Mouse (Mus musculus): Measurements from ENCODE around the gene Zfp768. TPM values are rescaled to one million over a fixed set of nuclear protein-coding genes. Genes with fewer than 3 reads are reported as not detected.

The Zfp768 gene
- total and polyA plus RNA-seq, 2 experiments from 2014 or later: 14.9 to 56.3 TPM

DNA sequence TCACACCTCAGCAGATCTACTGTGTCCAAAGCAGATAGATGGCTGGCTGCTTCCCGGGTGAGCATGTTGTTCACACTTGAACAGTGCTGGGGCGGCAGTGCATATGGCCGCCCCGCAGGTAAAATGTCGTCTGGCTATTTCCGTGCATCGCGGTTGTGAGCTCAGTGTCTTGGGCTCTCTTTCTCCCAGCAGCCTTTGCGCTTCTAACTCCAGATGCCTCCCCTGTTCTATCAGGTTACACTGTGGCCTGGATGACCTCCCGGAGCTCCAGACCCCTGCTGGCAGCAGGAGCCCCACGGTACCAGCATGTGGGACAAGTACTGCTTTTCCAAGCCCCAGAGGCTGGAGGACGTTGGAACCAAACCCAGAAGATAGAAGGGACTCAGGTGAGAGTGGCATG lies 35.4 kb downstream of the Zfp768 start:
- no peaks in the 10 kb centered on the region for H3K4me1 ChIP-seq (ENCODE audit: insufficient read depth, low read length)
- no peak overlapping the region for H3K4me3 ChIP-seq (ENCODE audit: low read depth, low read length)
- no peak overlapping the region for H3K27ac ChIP-seq (ENCODE audit: low read depth, low read length)
- H3K27me3 ChIP-seq (ENCODE audit: insufficient read depth, low read length): 0 out of 2 replicates have a peak, but pooled peaks cover 3% of the 10 kb centered on the region
- H3K9me3 ChIP-seq (ENCODE audit: low read length): no peaks in the 10 kb centered on the region
- ATAC-seq (ENCODE audit: low FRiP score) (no peak), DNase-seq (ENCODE audit: low spot score) (no peak)
- no peak overlapping the region for H3K4me2 ChIP-seq (ENCODE audit: low read depth, low read length, poor library complexity, severe bottlenecking)
- TF ChIP-seq CTCF (IDR thresholded peaks at IDR 0.05): no peak
- 74% methylated on average over 12 of the region's 12 CpGs for WGBS
- H3K36me3 ChIP-seq (ENCODE audit: insufficient read depth, low read length): no peaks in the 10 kb centered on the region
- H3K9ac ChIP-seq (replicated peaks; ENCODE audit: low read length, poor library complexity, severe bottlenecking): no peak overlapping the region

DNA sequence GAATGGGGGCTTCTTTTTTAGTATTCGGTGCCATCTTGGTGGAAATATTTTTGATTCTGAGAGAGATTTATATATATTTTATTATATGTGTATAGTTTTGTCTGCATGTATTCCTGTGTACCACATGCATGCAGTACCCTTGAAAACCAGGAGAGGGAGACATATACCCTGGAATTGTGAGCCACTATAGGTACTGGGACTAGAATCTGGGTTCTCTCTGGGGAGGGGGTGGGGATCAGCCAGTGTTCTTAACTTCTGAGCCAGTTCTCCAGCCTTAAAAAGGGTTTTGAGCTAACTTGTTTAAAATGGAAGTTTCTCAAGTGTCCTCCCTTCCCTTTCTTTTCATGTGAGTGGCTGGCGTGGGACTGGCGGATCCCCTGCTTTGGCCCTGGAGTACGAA lies 36.5 kb downstream of the Zfp768 start:
- ATAC-seq (ENCODE audit: low FRiP score) (no peak), DNase-seq (ENCODE audit: low spot score) (peak; percentile 78)
- WGBS: 55% methylated on average over 4 of the region's 4 CpGs
- Histone ChIP-seq H3K9me3 (ENCODE audit: low read length) (no peaks in the 10 kb centered on the region), H3K27ac (ENCODE audit: low read depth, low read length) (no peak overlapping the region), H3K9ac (replicated peaks; ENCODE audit: low read length, poor library complexity, severe bottlenecking) (no peak overlapping the region), H3K27me3 (ENCODE audit: insufficient read depth, low read length) (no peaks in the 10 kb centered on the region), H3K36me3 (ENCODE audit: insufficient read depth, low read length) (no peaks in the 10 kb centered on the region), H3K4me3 (ENCODE audit: low read depth, low read length) (no peak overlapping the region), H3K4me2 (ENCODE audit: low read depth, low read length, poor library complexity, severe bottlenecking) (no peak overlapping the region), H3K4me1 (ENCODE audit: insufficient read depth, low read length) (no peaks in the 10 kb centered on the region)
- TF ChIP-seq CTCF (IDR thresholded peaks at IDR 0.05): peak; percentile 83

DNA sequence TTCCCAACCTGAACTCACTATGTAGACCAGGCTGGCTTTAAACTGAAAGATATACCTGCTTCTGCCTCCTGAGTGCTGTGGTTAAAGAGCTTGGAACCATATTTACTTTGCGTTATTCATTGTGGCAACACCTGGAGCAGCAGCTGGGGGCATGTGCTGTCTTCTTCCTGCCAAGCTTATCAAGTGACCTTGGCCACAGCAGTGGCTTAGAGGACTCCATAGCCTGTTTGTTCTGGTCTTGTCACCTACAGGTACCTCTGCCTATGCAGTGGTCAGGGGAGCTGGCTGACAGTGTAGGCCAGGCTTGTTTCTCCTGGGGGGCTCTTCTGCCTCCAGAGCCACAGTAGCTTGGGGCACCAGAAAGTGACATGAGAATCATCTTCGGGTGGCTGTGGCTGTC lies 37.0 kb downstream of the Zfp768 start:
- DNase-seq (ENCODE audit: low spot score) (no peak), ATAC-seq (ENCODE audit: low FRiP score) (no peak)
- Histone ChIP-seq H3K27ac (ENCODE audit: low read depth, low read length) (no peak overlapping the region), H3K4me1 (ENCODE audit: insufficient read depth, low read length) (no peaks in the 10 kb centered on the region), H3K27me3 (ENCODE audit: insufficient read depth, low read length) (no peaks in the 10 kb centered on the region), H3K9ac (replicated peaks; ENCODE audit: low read length, poor library complexity, severe bottlenecking) (no peak overlapping the region), H3K4me3 (ENCODE audit: low read depth, low read length) (no peak overlapping the region), H3K9me3 (ENCODE audit: low read length) (no peaks in the 10 kb centered on the region), H3K36me3 (ENCODE audit: insufficient read depth, low read length) (no peaks in the 10 kb centered on the region), H3K4me2 (ENCODE audit: low read depth, low read length, poor library complexity, severe bottlenecking) (no peak overlapping the region)
- no peak for TF ChIP-seq CTCF (IDR thresholded peaks at IDR 0.05)
- WGBS: 80% methylated on average over 2 of the region's 2 CpGs

DNA sequence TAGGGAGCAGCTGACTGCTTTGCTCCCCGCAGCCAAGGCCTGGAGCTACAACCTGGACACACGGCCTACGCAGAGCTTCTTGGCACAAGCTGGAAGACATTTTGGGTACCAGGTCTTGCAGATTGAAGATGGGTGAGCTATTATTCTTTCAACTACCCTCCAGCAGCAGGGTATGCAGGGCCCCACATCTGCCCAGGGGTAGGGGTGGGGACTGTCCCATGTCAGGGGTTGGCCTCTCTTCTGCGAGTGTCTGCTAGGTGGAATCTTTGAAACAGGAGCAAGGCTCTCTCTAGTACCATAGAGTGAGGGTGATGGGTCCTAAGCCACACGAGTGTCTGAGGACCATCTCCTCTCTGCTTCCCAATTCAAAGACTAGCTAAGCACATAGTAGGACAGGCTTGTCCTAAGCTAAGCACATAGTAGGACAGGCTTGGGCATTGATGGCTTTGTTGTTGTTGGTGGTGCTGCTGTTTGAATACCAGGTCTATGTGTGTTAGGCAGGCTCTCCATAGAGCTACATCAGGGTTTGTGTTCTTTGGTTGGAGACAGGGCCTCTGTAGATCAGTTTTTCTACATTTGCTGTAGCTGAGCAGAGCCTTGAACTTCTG lies 47.7 kb downstream of the Zfp768 start:
- TF ChIP-seq CTCF (IDR thresholded peaks at IDR 0.05): no peak
- 89% methylated on average over 4 of the region's 5 CpGs for WGBS
- Histone ChIP-seq H3K27ac (ENCODE audit: low read depth, low read length) (no peak overlapping the region), H3K4me1 (ENCODE audit: insufficient read depth, low read length) (no peaks in the 10 kb centered on the region), H3K4me2 (ENCODE audit: low read depth, low read length, poor library complexity, severe bottlenecking) (no peak overlapping the region), H3K4me3 (ENCODE audit: low read depth, low read length) (no peak overlapping the region), H3K27me3 (ENCODE audit: insufficient read depth, low read length) (no peaks in the 10 kb centered on the region), H3K9me3 (ENCODE audit: low read length) (no peaks in the 10 kb centered on the region), H3K9ac (replicated peaks; ENCODE audit: low read length, poor library complexity, severe bottlenecking) (no peak overlapping the region), H3K36me3 (ENCODE audit: insufficient read depth, low read length) (no peaks in the 10 kb centered on the region)
- no peak for ATAC-seq (ENCODE audit: low FRiP score)
- no peak for DNase-seq (ENCODE audit: low spot score)

DNA sequence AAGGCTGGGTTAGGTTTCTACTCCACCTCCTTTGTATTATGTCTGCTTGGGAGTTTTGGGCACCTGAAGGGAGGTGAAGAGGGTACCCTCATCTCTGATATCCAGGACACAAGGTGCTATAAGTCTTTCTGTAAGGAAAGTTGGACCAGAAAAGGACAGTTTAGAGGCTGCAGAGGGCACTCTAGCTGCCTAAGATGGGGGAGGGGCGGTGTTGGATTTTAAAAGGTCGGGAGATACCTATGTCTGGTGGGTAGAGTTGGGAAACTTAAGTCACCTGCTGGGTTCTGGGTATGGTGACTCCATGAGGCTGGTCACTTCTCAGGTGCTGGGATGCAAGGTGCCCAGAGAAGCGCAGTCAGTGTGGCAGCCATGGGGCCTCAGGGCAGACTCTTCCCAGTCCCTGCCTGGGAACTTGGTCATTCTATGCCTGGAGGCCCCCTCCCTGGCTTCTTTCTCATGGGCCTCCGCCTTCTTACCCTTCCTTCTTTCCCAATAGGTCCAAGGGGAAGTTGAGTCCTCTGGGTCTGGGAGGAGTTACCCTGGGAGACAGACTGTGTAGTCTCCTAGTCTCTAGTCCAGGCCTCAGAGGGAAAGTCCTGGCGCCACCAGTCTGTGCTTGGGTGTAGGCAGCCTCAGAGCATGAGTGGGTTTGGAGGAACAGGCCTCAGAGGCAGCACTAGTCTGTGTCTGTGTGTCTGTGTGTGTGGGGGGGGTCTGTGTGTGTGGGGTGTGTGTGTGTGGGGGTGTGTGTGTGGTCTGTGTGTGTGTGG lies 48.4 kb downstream of the Zfp768 start:
- Histone ChIP-seq H3K9me3 (ENCODE audit: low read length) (no peaks in the 10 kb centered on the region), H3K9ac (replicated peaks; ENCODE audit: low read length, poor library complexity, severe bottlenecking) (no peak overlapping the region), H3K4me1 (ENCODE audit: insufficient read depth, low read length) (no peaks in the 10 kb centered on the region), H3K27ac (ENCODE audit: low read depth, low read length) (no peak overlapping the region), H3K4me2 (ENCODE audit: low read depth, low read length, poor library complexity, severe bottlenecking) (no peak overlapping the region), H3K36me3 (ENCODE audit: insufficient read depth, low read length) (no peaks in the 10 kb centered on the region), H3K27me3 (ENCODE audit: insufficient read depth, low read length) (no peaks in the 10 kb centered on the region), H3K4me3 (ENCODE audit: low read depth, low read length) (no peak overlapping the region)
- ATAC-seq (ENCODE audit: low FRiP score) (no peak), DNase-seq (ENCODE audit: low spot score) (no peak)
- 86% methylated on average over 5 of the region's 5 CpGs for WGBS
- no peak for TF ChIP-seq CTCF (IDR thresholded peaks at IDR 0.05)

DNA sequence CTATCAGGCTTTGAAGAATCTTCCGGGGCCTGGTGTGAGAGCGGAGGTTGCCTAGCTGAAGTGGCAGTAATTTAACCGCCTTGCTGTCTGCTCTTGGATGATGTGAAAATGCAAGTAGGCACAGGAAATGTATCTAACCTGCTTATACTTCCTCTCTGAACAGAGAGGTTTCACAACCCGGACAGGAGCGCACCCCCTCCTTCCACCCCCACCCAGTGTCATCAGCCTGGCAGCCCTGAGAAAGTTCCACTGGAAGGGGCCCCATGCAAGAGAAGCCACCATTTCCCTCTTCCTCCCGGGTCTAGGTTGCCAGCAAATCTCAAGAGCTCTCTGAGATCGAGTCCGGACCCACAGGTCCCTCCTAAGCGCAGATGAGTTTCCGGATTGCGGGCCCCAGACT lies 49.3 kb downstream of the Zfp768 start, which contains the start of gene Itgal:
Itgal (plus strand) TSS at position 163 of the 400 bp plus-strand sequence.
- Histone ChIP-seq H3K36me3 (ENCODE audit: insufficient read depth, low read length) (no peaks in the 10 kb centered on the region), H3K9ac (replicated peaks; ENCODE audit: low read length, poor library complexity, severe bottlenecking) (no peak within 1 kb of the TSS), H3K4me1 (ENCODE audit: insufficient read depth, low read length) (no peaks in the 10 kb centered on the region), H3K4me2 (ENCODE audit: low read depth, low read length, poor library complexity, severe bottlenecking) (no peak within 1 kb of the TSS), H3K9me3 (ENCODE audit: low read length) (no peaks in the 10 kb centered on the region), H3K4me3 (ENCODE audit: low read depth, low read length) (no peak within 1 kb of the TSS), H3K27me3 (ENCODE audit: insufficient read depth, low read length) (no peaks in the 10 kb centered on the region), H3K27ac (ENCODE audit: low read depth, low read length) (no peak within 1 kb of the TSS)
- ATAC-seq (ENCODE audit: low FRiP score) (no peak), DNase-seq (ENCODE audit: low spot score) (no peak)
- no peak for TF ChIP-seq CTCF (IDR thresholded peaks at IDR 0.05)
- WGBS: 91% methylated on average over 11 of the region's 11 CpGs

Other genes starting within 250 kb of the Zfp768 start
- 1.9 TPM in 2 replicates for gene Qprt, start 223.4 kb downstream of the Zfp768 start, total RNA-seq (2014; rRNA removed)
- 1.7 and 1.8 TPM in 2 replicates for gene Qprt, start 223.4 kb downstream of the Zfp768 start, polyA plus RNA-seq (2015; fragmentation: Nextera tagmentation; extraction: Ambion mirVana)
- gene Spn, start 207.8 kb downstream of the Zfp768 start, total RNA-seq (2014; rRNA removed): 0.16 TPM in 1 of 2 replicates, not detected in the other
- gene Spn, start 207.8 kb downstream of the Zfp768 start, polyA plus RNA-seq (2015; fragmentation: Nextera tagmentation; extraction: Ambion mirVana): not detected in 2 replicates
- 85.7 and 103 TPM in 2 replicates for gene Cd2bp2, start 149.5 kb downstream of the Zfp768 start, total RNA-seq (2014; rRNA removed)
- 62.6 and 64.8 TPM in 2 replicates for gene Cd2bp2, start 149.5 kb downstream of the Zfp768 start, polyA plus RNA-seq (2015; fragmentation: Nextera tagmentation; extraction: Ambion mirVana)
- gene Tbc1d10b, start 137.1 kb downstream of the Zfp768 start, total RNA-seq (2014; rRNA removed): 70.2 and 72.3 TPM in 2 replicates
- 24.5 and 28.7 TPM in 2 replicates for gene Tbc1d10b, start 137.1 kb downstream of the Zfp768 start, polyA plus RNA-seq (2015; fragmentation: Nextera tagmentation; extraction: Ambion mirVana)
- 0.90 and 1.4 TPM in 2 replicates for gene Mylpf, start 136.7 kb downstream of the Zfp768 start, total RNA-seq (2014; rRNA removed)
- gene Mylpf, start 136.7 kb downstream of the Zfp768 start, polyA plus RNA-seq (2015; fragmentation: Nextera tagmentation; extraction: Ambion mirVana): 1.5 and 2.2 TPM in 2 replicates
- gene Zfp553, start 112.5 kb downstream of the Zfp768 start, total RNA-seq (2014; rRNA removed): 37.4 and 39.6 TPM in 2 replicates
- 32.3 TPM in 2 replicates for gene Zfp553, start 112.5 kb downstream of the Zfp768 start, polyA plus RNA-seq (2015; fragmentation: Nextera tagmentation; extraction: Ambion mirVana)
- 0.22 and 3.7 TPM in 2 replicates for gene Sept1, start 112.5 kb downstream of the Zfp768 start, total RNA-seq (2014; rRNA removed)
- 4.2 and 5.3 TPM in 2 replicates for gene Sept1, start 112.5 kb downstream of the Zfp768 start, polyA plus RNA-seq (2015; fragmentation: Nextera tagmentation; extraction: Ambion mirVana)
- 76.8 and 94.5 TPM in 2 replicates for gene Zfp771, start 101.3 kb downstream of the Zfp768 start, total RNA-seq (2014; rRNA removed)
- 80.2 and 83.8 TPM in 2 replicates for gene Zfp771, start 101.3 kb downstream of the Zfp768 start, polyA plus RNA-seq (2015; fragmentation: Nextera tagmentation; extraction: Ambion mirVana)
- 75.0 and 92.2 TPM in 2 replicates for gene Dctpp1, start 84.9 kb downstream of the Zfp768 start, total RNA-seq (2014; rRNA removed)
- gene Dctpp1, start 84.9 kb downstream of the Zfp768 start, polyA plus RNA-seq (2015; fragmentation: Nextera tagmentation; extraction: Ambion mirVana): 120 and 132 TPM in 2 replicates
- 70.0 and 79.3 TPM in 2 replicates for gene Sephs2, start 71.5 kb downstream of the Zfp768 start, total RNA-seq (2014; rRNA removed)
- gene Sephs2, start 71.5 kb downstream of the Zfp768 start, polyA plus RNA-seq (2015; fragmentation: Nextera tagmentation; extraction: Ambion mirVana): 95.1 and 95.2 TPM in 2 replicates
- 0.49 and 0.61 TPM in 2 replicates for gene Itgal, start 49.3 kb downstream of the Zfp768 start, total RNA-seq (2014; rRNA removed)
- gene Itgal, start 49.3 kb downstream of the Zfp768 start, polyA plus RNA-seq (2015; fragmentation: Nextera tagmentation; extraction: Ambion mirVana): 0.22 TPM in 2 replicates
- 8.3 and 8.6 TPM in 2 replicates for gene Zfp747, start 30.5 kb upstream of the Zfp768 start, total RNA-seq (2014; rRNA removed)
- 4.0 and 5.8 TPM in 2 replicates for gene Zfp747, start 30.5 kb upstream of the Zfp768 start, polyA plus RNA-seq (2015; fragmentation: Nextera tagmentation; extraction: Ambion mirVana)
- 4.0 and 4.1 TPM in 2 replicates for gene 9130019O22Rik, start 41.6 kb upstream of the Zfp768 start, total RNA-seq (2014; rRNA removed)
- 1.4 and 2.0 TPM in 2 replicates for gene 9130019O22Rik, start 41.6 kb upstream of the Zfp768 start, polyA plus RNA-seq (2015; fragmentation: Nextera tagmentation; extraction: Ambion mirVana)
- gene E430018J23Rik, start 48.0 kb upstream of the Zfp768 start, total RNA-seq (2014; rRNA removed): 8.5 and 9.1 TPM in 2 replicates
- gene E430018J23Rik, start 48.0 kb upstream of the Zfp768 start, polyA plus RNA-seq (2015; fragmentation: Nextera tagmentation; extraction: Ambion mirVana): 1.4 and 1.9 TPM in 2 replicates
- 4.7 and 6.7 TPM in 2 replicates for gene Zfp764, start 61.2 kb upstream of the Zfp768 start, total RNA-seq (2014; rRNA removed)
- gene Zfp764, start 61.2 kb upstream of the Zfp768 start, polyA plus RNA-seq (2015; fragmentation: Nextera tagmentation; extraction: Ambion mirVana): 2.7 and 3.6 TPM in 2 replicates
- gene Zfp688, start 76.5 kb upstream of the Zfp768 start, total RNA-seq (2014; rRNA removed): 21.1 and 33.1 TPM in 2 replicates
- 34.3 and 36.0 TPM in 2 replicates for gene Zfp688, start 76.5 kb upstream of the Zfp768 start, polyA plus RNA-seq (2015; fragmentation: Nextera tagmentation; extraction: Ambion mirVana)
- gene Zfp689, start 103.6 kb upstream of the Zfp768 start, total RNA-seq (2014; rRNA removed): 7.7 and 11.0 TPM in 2 replicates
- gene Zfp689, start 103.6 kb upstream of the Zfp768 start, polyA plus RNA-seq (2015; fragmentation: Nextera tagmentation; extraction: Ambion mirVana): 7.3 and 8.0 TPM in 2 replicates
- 36.2 and 38.7 TPM in 2 replicates for gene Prr14, start 114.0 kb upstream of the Zfp768 start, total RNA-seq (2014; rRNA removed)
- 28.2 and 28.3 TPM in 2 replicates for gene Prr14, start 114.0 kb upstream of the Zfp768 start, polyA plus RNA-seq (2015; fragmentation: Nextera tagmentation; extraction: Ambion mirVana)
- 41.0 and 44.8 TPM in 2 replicates for gene Fbrs, start 133.6 kb upstream of the Zfp768 start, total RNA-seq (2014; rRNA removed)
- gene Fbrs, start 133.6 kb upstream of the Zfp768 start, polyA plus RNA-seq (2015; fragmentation: Nextera tagmentation; extraction: Ambion mirVana): 9.6 and 11.8 TPM in 2 replicates
- 31.7 and 50.8 TPM in 2 replicates for gene Srcap, start 166.4 kb upstream of the Zfp768 start, total RNA-seq (2014; rRNA removed)
- 25.9 and 30.4 TPM in 2 replicates for gene Srcap, start 166.4 kb upstream of the Zfp768 start, polyA plus RNA-seq (2015; fragmentation: Nextera tagmentation; extraction: Ambion mirVana)
- gene Gm42715, start 174.0 kb upstream of the Zfp768 start, total RNA-seq (2014; rRNA removed): 19.6 and 32.1 TPM in 2 replicates
- 9.0 and 11.4 TPM in 2 replicates for gene Gm42715, start 174.0 kb upstream of the Zfp768 start, polyA plus RNA-seq (2015; fragmentation: Nextera tagmentation; extraction: Ambion mirVana)
- 1.9 and 2.7 TPM in 2 replicates for gene Tmem265, start 215.8 kb upstream of the Zfp768 start, total RNA-seq (2014; rRNA removed)
- 8.7 and 9.7 TPM in 2 replicates for gene Tmem265, start 215.8 kb upstream of the Zfp768 start, polyA plus RNA-seq (2015; fragmentation: Nextera tagmentation; extraction: Ambion mirVana)
- gene Phkg2, start 227.8 kb upstream of the Zfp768 start, total RNA-seq (2014; rRNA removed): 54.0 and 60.9 TPM in 2 replicates
- gene Phkg2, start 227.8 kb upstream of the Zfp768 start, polyA plus RNA-seq (2015; fragmentation: Nextera tagmentation; extraction: Ambion mirVana): 62.5 and 64.7 TPM in 2 replicates
- 6.7 and 8.1 TPM in 2 replicates for gene Ccdc189, start 243.0 kb upstream of the Zfp768 start, total RNA-seq (2014; rRNA removed)
- 11.8 and 13.5 TPM in 2 replicates for gene Ccdc189, start 243.0 kb upstream of the Zfp768 start, polyA plus RNA-seq (2015; fragmentation: Nextera tagmentation; extraction: Ambion mirVana)
- 34.5 and 42.9 TPM in 2 replicates for gene Rnf40, start 243.2 kb upstream of the Zfp768 start, total RNA-seq (2014; rRNA removed)
- gene Rnf40, start 243.2 kb upstream of the Zfp768 start, polyA plus RNA-seq (2015; fragmentation: Nextera tagmentation; extraction: Ambion mirVana): 38.1 and 40.9 TPM in 2 replicates

All from midbrain, postnatal 0 days (tissue).